Mouse (Mus musculus): ENCODE results near the gene 1700013G24Rik. TPM values are rescaled to one million over a fixed set of nuclear protein-coding genes. Genes with fewer than 3 reads are reported as not detected.

The 1700013G24Rik gene
- polyA plus RNA-seq, 1 experiment, result 1,386 TPM

GRCm38 (mm10) chr4:137448641-137449040 is 4.4 kb upstream of the 1700013G24Rik start:
- Histone ChIP-seq H3K36me3 (ENCODE audit: control insufficient read depth, insufficient read depth, low read length) (no peaks in the 10 kb centered on the region), H3K27ac (ENCODE audit: control insufficient read depth, insufficient read depth, low read depth, low read length) (no peak overlapping the region), H3K4me3 (ENCODE audit: control insufficient read depth, low read depth, low read length) (no peak overlapping the region), H3K27me3 (ENCODE audit: control insufficient read depth, insufficient read depth, low read length) (no peaks in the 10 kb centered on the region), H3K4me1 (ENCODE audit: control insufficient read depth, insufficient read depth, low read length) (0 out of 2 replicates have a peak, but pooled peaks cover 2% of the 10 kb centered on the region)
- no peak for TF ChIP-seq POLR2A (IDR thresholded peaks at IDR 0.05; ENCODE audit: control insufficient read depth, low read depth, low read length)
- no peak for TF ChIP-seq CTCF (IDR thresholded peaks at IDR 0.05; ENCODE audit: control insufficient read depth, insufficient read depth, insufficient replicate concordance, low read depth, low read length)

- Histone ChIP-seq H3K4me3 (ENCODE audit: control insufficient read depth, low read depth, low read length) (no peak overlapping the region), H3K4me1 (ENCODE audit: control insufficient read depth, insufficient read depth, low read length) (0 out of 2 replicates have a peak, but pooled peaks cover 2% of the 10 kb centered on the region), H3K36me3 (ENCODE audit: control insufficient read depth, insufficient read depth, low read length) (no peaks in the 10 kb centered on the region), H3K27ac (ENCODE audit: control insufficient read depth, insufficient read depth, low read depth, low read length) (no peak overlapping the region), H3K27me3 (ENCODE audit: control insufficient read depth, insufficient read depth, low read length) (no peaks in the 10 kb centered on the region)
- no peak for TF ChIP-seq POLR2A (IDR thresholded peaks at IDR 0.05; ENCODE audit: control insufficient read depth, low read depth, low read length)
- TF ChIP-seq CTCF (IDR thresholded peaks at IDR 0.05; ENCODE audit: control insufficient read depth, insufficient read depth, insufficient replicate concordance, low read depth, low read length), result no peak
Measured at GRCm38 (mm10) chr4:137449132-137449531, 4.0 kb upstream of the 1700013G24Rik start.

- Histone ChIP-seq H3K36me3 (ENCODE audit: control insufficient read depth, insufficient read depth, low read length) (no peaks in the 10 kb centered on the region), H3K4me3 (ENCODE audit: control insufficient read depth, low read depth, low read length) (no peak overlapping the region), H3K27me3 (ENCODE audit: control insufficient read depth, insufficient read depth, low read length) (no peaks in the 10 kb centered on the region), H3K4me1 (ENCODE audit: control insufficient read depth, insufficient read depth, low read length) (0 out of 2 replicates have a peak, but pooled peaks cover 2% of the 10 kb centered on the region), H3K27ac (ENCODE audit: control insufficient read depth, insufficient read depth, low read depth, low read length) (no peak overlapping the region)
- TF ChIP-seq POLR2A (IDR thresholded peaks at IDR 0.05; ENCODE audit: control insufficient read depth, low read depth, low read length) (no peak), CTCF (IDR thresholded peaks at IDR 0.05; ENCODE audit: control insufficient read depth, insufficient read depth, insufficient replicate concordance, low read depth, low read length) (no peak)
Measured at GRCm38 (mm10) chr4:137449715-137450114, 3.4 kb upstream of the 1700013G24Rik start.

- H3K27ac ChIP-seq (ENCODE audit: control insufficient read depth, insufficient read depth, low read depth, low read length), result no peak overlapping the region
- no peaks in the 10 kb centered on the region for H3K36me3 ChIP-seq (ENCODE audit: control insufficient read depth, insufficient read depth, low read length)
- H3K4me3 ChIP-seq (ENCODE audit: control insufficient read depth, low read depth, low read length), result peak overlapping the region; percentile 56
- no peaks in the 10 kb centered on the region for H3K27me3 ChIP-seq (ENCODE audit: control insufficient read depth, insufficient read depth, low read length)
- TF ChIP-seq POLR2A (IDR thresholded peaks at IDR 0.05; ENCODE audit: control insufficient read depth, low read depth, low read length), result no peak
- no peak for TF ChIP-seq CTCF (IDR thresholded peaks at IDR 0.05; ENCODE audit: control insufficient read depth, insufficient read depth, insufficient replicate concordance, low read depth, low read length)
- H3K4me1 ChIP-seq (ENCODE audit: control insufficient read depth, insufficient read depth, low read length), result peaks cover 2% of the 10 kb centered on the region; the same call in 1 of the 2 replicates
Measured at GRCm38 (mm10) chr4:137452190-137452589, 894 bp upstream of the 1700013G24Rik start.

GRCm38 (mm10) chr4:137454582-137454981 is 1.5 kb downstream of the 1700013G24Rik start:
- Histone ChIP-seq H3K4me3 (ENCODE audit: control insufficient read depth, low read depth, low read length) (peak overlapping the region; percentile 84), H3K27me3 (ENCODE audit: control insufficient read depth, insufficient read depth, low read length) (no peaks in the 10 kb centered on the region)
- TF ChIP-seq POLR2A (IDR thresholded peaks at IDR 0.05; ENCODE audit: control insufficient read depth, low read depth, low read length), result no peak
- TF ChIP-seq CTCF (IDR thresholded peaks at IDR 0.05; ENCODE audit: control insufficient read depth, insufficient read depth, insufficient replicate concordance, low read depth, low read length), result no peak

GRCm38 (mm10) chr4:137456581-137456980 is 3.5 kb downstream of the 1700013G24Rik start:
- H3K27me3 ChIP-seq (ENCODE audit: control insufficient read depth, insufficient read depth, low read length), result no peaks in the 10 kb centered on the region
- H3K27ac ChIP-seq (ENCODE audit: control insufficient read depth, insufficient read depth, low read depth, low read length), result 0 out of 2 replicates have a peak overlapping the region, but pooled peaks have one; percentile 16
- peak overlapping the region; percentile 84 for H3K4me3 ChIP-seq (ENCODE audit: control insufficient read depth, low read depth, low read length)
- TF ChIP-seq POLR2A (IDR thresholded peaks at IDR 0.05; ENCODE audit: control insufficient read depth, low read depth, low read length) (no peak), CTCF (IDR thresholded peaks at IDR 0.05; ENCODE audit: control insufficient read depth, insufficient read depth, insufficient replicate concordance, low read depth, low read length) (no peak)
- H3K36me3 ChIP-seq (ENCODE audit: control insufficient read depth, insufficient read depth, low read length), result no peaks in the 10 kb centered on the region
- no peaks in the 10 kb centered on the region; the same call in 1 of the 2 replicates for H3K4me1 ChIP-seq (ENCODE audit: control insufficient read depth, insufficient read depth, low read length)

More at GRCm38 (mm10) chr4:137454582-137454981, 1.5 kb downstream of the 1700013G24Rik start:
- no peak overlapping the region for H3K27ac ChIP-seq (ENCODE audit: control insufficient read depth, insufficient read depth, low read depth, low read length)
- no peaks in the 10 kb centered on the region; the same call in 1 of the 2 replicates for H3K4me1 ChIP-seq (ENCODE audit: control insufficient read depth, insufficient read depth, low read length)
- H3K36me3 ChIP-seq (ENCODE audit: control insufficient read depth, insufficient read depth, low read length), result no peaks in the 10 kb centered on the region

- Histone ChIP-seq H3K4me1 (ENCODE audit: control insufficient read depth, insufficient read depth, low read length) (no peaks in the 10 kb centered on the region; the same call in 1 of the 2 replicates), H3K36me3 (ENCODE audit: control insufficient read depth, insufficient read depth, low read length) (no peaks in the 10 kb centered on the region)
Measured at GRCm38 (mm10) chr4:137457292-137457691, 4.2 kb downstream of the 1700013G24Rik start.

More at GRCm38 (mm10) chr4:137457292-137457691, 4.2 kb downstream of the 1700013G24Rik start:
- H3K27me3 ChIP-seq (ENCODE audit: control insufficient read depth, insufficient read depth, low read length), result no peaks in the 10 kb centered on the region
- peak overlapping the region; percentile 33 for H3K4me3 ChIP-seq (ENCODE audit: control insufficient read depth, low read depth, low read length)
- TF ChIP-seq POLR2A (IDR thresholded peaks at IDR 0.05; ENCODE audit: control insufficient read depth, low read depth, low read length), result no peak
- TF ChIP-seq CTCF (IDR thresholded peaks at IDR 0.05; ENCODE audit: control insufficient read depth, insufficient read depth, insufficient replicate concordance, low read depth, low read length), result no peak
- H3K27ac ChIP-seq (ENCODE audit: control insufficient read depth, insufficient read depth, low read depth, low read length), result no peak overlapping the region
